Mouse (Mus musculus) small intestine, adult 2 months (tissue): ENCODE measurements around the gene Tnnt3.

Source experiments
- CTCF ChIP-seq: fragments of 200-500 bp; IDR thresholded peaks from 2 replicates; pipeline ENCODE4 v1.5.1; 2012; ENCODE audit warnings: low read depth, mild to moderate bottlenecking, control low read depth, inconsistent platforms, low read length, moderate library complexity, mixed read lengths; ENCODE audit not compliant: insufficient replicate concordance, insufficient read length; ENCODE audit errors: extremely low read depth
- POLR2A ChIP-seq: fragments of 200-500 bp; IDR thresholded peaks from 2 replicates; pipeline ENCODE4 v1.6.1; 2012; ENCODE audit warnings: low read depth, mild to moderate bottlenecking, control low read depth, inconsistent platforms, low read length, moderate library complexity

DNA sequence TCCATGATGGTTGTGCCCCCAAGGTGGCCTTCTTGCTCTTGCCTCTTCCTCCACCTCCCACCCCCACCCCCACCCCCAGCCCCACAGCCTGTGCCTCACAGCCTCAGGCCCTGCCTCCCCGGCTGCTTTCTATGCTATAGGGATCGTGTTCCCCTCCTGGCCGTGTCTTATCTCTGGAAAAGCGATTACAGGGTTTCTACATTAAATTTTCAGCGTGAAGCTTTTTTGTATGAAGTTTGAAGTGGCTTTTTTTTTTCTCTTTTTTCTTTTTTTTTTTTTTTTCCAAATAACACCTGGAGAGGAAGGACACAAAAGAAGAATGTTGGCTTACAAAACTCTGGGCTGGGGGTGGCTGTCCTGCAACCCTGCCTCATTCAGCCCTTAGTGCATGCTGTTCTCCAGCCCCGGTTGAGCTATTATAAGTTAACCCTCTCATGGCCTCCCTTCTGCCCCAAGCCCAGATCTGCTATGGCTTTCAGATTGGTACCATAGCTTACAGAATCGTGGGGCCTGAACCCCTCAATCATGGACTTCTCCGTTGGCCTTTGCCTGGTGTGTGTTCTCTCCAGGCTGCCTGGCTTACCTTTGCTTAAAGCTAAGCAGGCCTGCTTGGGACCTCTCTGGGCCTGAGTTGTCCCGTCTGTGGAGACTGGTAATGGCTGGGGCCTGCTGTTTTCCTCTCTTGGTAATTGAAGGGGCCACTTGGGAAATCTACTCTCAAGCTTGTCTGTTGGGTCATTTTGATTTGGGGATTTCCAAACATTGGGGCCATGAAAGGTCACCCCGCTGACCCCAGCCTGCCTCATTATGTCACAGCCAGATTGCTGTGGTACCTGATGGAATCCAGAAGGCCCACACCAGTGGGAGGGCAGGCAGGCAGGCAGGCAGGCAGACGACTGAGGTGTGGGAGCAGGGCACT is 55.0 kb downstream of the Tnnt3 start:
- TF ChIP-seq CTCF: no peak
- TF ChIP-seq POLR2A: no peak
